8 mouse cellular contexts compared by ENCODE assay signal in the genomic region with DNA sequence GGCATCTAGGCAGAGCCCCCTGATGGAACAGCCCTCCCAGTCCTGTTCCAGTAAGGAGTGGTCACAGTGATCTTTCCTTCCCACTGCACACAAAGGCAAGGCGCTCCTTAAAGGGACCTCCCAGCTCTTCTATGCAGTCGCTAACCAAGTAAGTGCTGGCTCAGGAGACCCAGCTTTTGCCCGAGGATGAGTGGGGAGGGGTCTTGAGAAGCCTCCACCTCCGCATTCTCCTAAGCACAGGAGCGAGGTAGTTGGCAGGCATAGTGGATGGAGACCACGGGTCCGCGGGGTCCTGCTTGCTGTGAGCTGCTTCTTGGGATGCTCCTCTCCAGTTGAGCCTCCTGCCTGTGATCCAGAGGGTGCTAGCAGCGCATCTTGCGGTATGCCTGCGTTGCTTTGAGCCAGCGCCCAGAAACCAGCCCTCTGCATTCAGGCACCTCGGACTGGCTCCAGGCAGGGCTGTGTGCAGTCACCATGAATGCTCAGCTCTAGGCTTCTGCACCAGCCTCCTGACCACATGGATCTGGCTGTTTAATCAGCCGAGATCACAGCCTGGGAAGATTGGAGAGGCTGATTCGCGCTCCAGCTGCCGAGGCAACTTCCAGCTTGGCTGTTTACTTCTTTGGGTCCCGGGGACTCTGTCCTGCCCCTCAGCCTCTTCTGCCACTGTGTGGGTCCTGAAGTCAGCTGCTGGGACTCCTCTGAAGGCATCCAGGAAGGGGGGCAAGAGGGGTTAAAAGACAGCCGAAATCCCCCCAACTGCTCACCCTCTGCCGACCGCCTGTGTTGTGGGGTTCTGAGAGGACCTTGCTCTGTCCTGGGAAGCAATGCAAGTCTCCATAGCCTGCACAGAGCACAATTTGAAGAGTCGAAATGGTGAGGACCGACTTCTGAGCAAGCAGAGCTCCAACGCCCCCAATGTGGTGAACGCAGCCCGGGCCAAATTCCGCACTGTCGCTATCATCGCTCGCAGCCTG. TPM values are rescaled to one million over a fixed set of nuclear protein-coding genes. Genes with fewer than 3 reads are reported as not detected.
DNase-seq lines count a peak whose midpoint lies in the region; ATAC-seq and TF ChIP-seq lines count a peak whose summit lies in the region.

A gene (plus strand): TSS at position 440 of the 977 bp plus-strand sequence.

- DNase-seq in adrenal gland, adult 2 months, result peak; percentile 1
- no peak for DNase-seq in adrenal gland, postnatal 25 days
- DNase-seq in cerebellum, postnatal 25 days, result peak; percentile 78
- DNase-seq in frontal cortex, postnatal 14 days (ENCODE audit: low spot score in 2 of 2), result peak; percentile 28 to 48
- peak; percentile 74 for DNase-seq in intestine, embryonic 14.5 days (ENCODE audit: low spot score)
- no peak for DNase-seq in thymus, postnatal 14 days

- H3K27ac ChIP-seq in intestine, embryonic 14.5 days (ENCODE audit: low read depth), result no peak within 1 kb of the TSS
- no peak within 1 kb of the TSS for H3K27ac ChIP-seq in limb, embryonic 13.5 days
- no peak within 1 kb of the TSS for H3K27ac ChIP-seq in olfactory bulb, adult 2 months (ENCODE audit: insufficient read depth, low read depth, low read length)

- peak within 1 kb of the TSS; percentile 41 for H3K9ac ChIP-seq in intestine, embryonic 14.5 days (ENCODE audit: low read length)
- peak within 1 kb of the TSS; percentile 67 for H3K9ac ChIP-seq in limb, embryonic 13.5 days

- H3K4me1 ChIP-seq in intestine, embryonic 14.5 days (replicated peaks; ENCODE audit: control insufficient read depth, insufficient read depth, low read length), result no peaks in the 10 kb centered on the region
- peaks cover 25% of the 10 kb centered on the region; the same call in 1 of the 2 replicates for H3K4me1 ChIP-seq in limb, embryonic 13.5 days
- H3K4me1 ChIP-seq in olfactory bulb, adult 2 months (ENCODE audit: control insufficient read depth, insufficient read depth, low read length), result peaks cover 12% of the 10 kb centered on the region

- peaks cover 16% of the 10 kb centered on the region; the same call in 1 of the 2 replicates for H3K27me3 ChIP-seq in intestine, embryonic 14.5 days (replicated peaks; ENCODE audit: control insufficient read depth, insufficient read depth, low read length)
- peaks cover 38% of the 10 kb centered on the region for H3K27me3 ChIP-seq in limb, embryonic 13.5 days

- peak within 1 kb of the TSS; percentile 42 for H3K4me3 ChIP-seq in intestine, embryonic 14.5 days (ENCODE audit: low read depth, low read length)
- H3K4me3 ChIP-seq in limb, embryonic 13.5 days, result peak within 1 kb of the TSS; percentile 52
- peak within 1 kb of the TSS; percentile 57 for H3K4me3 ChIP-seq in olfactory bulb, adult 2 months (ENCODE audit: insufficient read depth, low read depth, low read length)

- H3K36me3 ChIP-seq in intestine, embryonic 14.5 days (ENCODE audit: control insufficient read depth, insufficient read depth, low read length), result no peaks in the 10 kb centered on the region
- H3K36me3 ChIP-seq in limb, embryonic 13.5 days, result no peaks in the 10 kb centered on the region

- H3K9me3 ChIP-seq in intestine, embryonic 14.5 days (ENCODE audit: control insufficient read depth, low read length), result no peaks in the 10 kb centered on the region; the same call in 1 of the 2 replicates
- no peaks in the 10 kb centered on the region for H3K9me3 ChIP-seq in limb, embryonic 13.5 days

- no peak for TF ChIP-seq CTCF in olfactory bulb, adult 2 months (IDR thresholded peaks at IDR 0.05; ENCODE audit: insufficient read depth, low read depth, low read length)

- peak within 1 kb of the TSS; percentile 76 for H3K4me2 ChIP-seq in intestine, embryonic 14.5 days (ENCODE audit: low read length)
- H3K4me2 ChIP-seq in limb, embryonic 13.5 days (replicated peaks), result peak within 1 kb of the TSS; percentile 82

- TF ChIP-seq POLR2A in olfactory bulb, adult 2 months (IDR thresholded peaks at IDR 0.05; ENCODE audit: insufficient read depth, low read depth, low read length), result no peak

- peak; percentile 75 for ATAC-seq in intestine, embryonic 14.5 days (replicated peaks; ENCODE audit: low FRiP score, low TSS enrichment, low read depth)
- ATAC-seq in limb, embryonic 13.5 days (ENCODE audit: low FRiP score, low read depth), result peak; percentile 80

- WGBS in intestine, embryonic 14.5 days, result 1% methylated on average over 30 of the region's 30 CpGs
- WGBS in limb, embryonic 13.5 days, result under 1% methylated on average over 30 of the region's 30 CpGs
- 2% methylated on average over 30 of the region's 30 CpGs for WGBS in olfactory bulb, adult 2 months

RNA-seq across cellular contexts. Expression of the gene that starts here (rescaled TPM):
- 1 to 10 TPM in 1 of 2 experiments, under 1 TPM in 1; 0.75 to 1.9 TPM for total RNA-seq in adrenal gland, adult 2 months (2021)
- polyA plus RNA-seq in adrenal gland, adult 2 months (2012; rRNA removed), result 0.28 and 0.55 TPM in 2 replicates
- total RNA-seq in adrenal gland, postnatal 25 days (2021), result 0.67 and 1.2 TPM in 2 replicates
- polyA plus RNA-seq in intestine, embryonic 14.5 days (2014; fragmentation: Nextera tagmentation; extraction: Ambion mirVana), result 6.7 and 7.7 TPM in 2 replicates
- 10.6 and 12.5 TPM in 2 replicates for polyA plus RNA-seq in limb, embryonic 13.5 days (2015; fragmentation: Nextera tagmentation; extraction: Ambion mirVana)
- polyA plus RNA-seq in olfactory bulb, adult 2 months (2012; ENCODE audit: insufficient read depth, insufficient read length, low replicate concordance, missing spikeins), result not detected in 2 replicates

Comparison
In these comparisons a context has a peak if more than half of its experiments do, and no peak if none do; other contexts are left out.
1. DNase-seq: peak in adrenal gland, adult 2 months (single experiment), cerebellum, postnatal 25 days (2 of 2), frontal cortex, postnatal 14 days (2 of 2) and intestine, embryonic 14.5 days (single experiment); none in adrenal gland, postnatal 25 days (single experiment) and thymus, postnatal 14 days (single experiment).
2. Peak in every context shown above with its lines, with median percentiles within 50 percentile points of each other: H3K4me3 ChIP-seq.